Mouse (Mus musculus) layer of hippocampus, postnatal 25 days (tissue): Measurements from ENCODE around the gene 4932414N04Rik. TPM values are rescaled to one million over a fixed set of nuclear protein-coding genes. Genes with fewer than 3 reads are reported as not detected.

Source experiments
- total RNA-seq, 2 experiments: library from RNA; stranded (reverse); gene quantifications; 2 replicates each; pipeline ENCODE4 v1.2.3; 2021

Gene 4932414N04Rik
- total RNA-seq, 2 experiments from 2014 or later = not detected

Other genes with a start within 250 kb of the 4932414N04Rik start
- gene Stk39, start 184.2 kb upstream of the 4932414N04Rik start, total RNA-seq = 10 to 100 TPM; 57.8 to 62.4 TPM
- gene 4933409G03Rik, start 74.1 kb upstream of the 4932414N04Rik start, total RNA-seq = not detected
- 10 to 100 TPM; 85.9 to 94.3 TPM for gene Cers6, start 205.0 kb downstream of the 4932414N04Rik start, total RNA-seq